Mouse (Mus musculus) induced T-regulatory cell, adult 2 months (primary cell): ENCODE results near the gene Il20.
A peak's percentile ranks its signal among the peaks of the same experiment; 100 is the strongest.

Experiments
- DNase-seq: peaks from one replicate; pipeline ENCODE4 v3.0.0-alpha.2; 2012; ENCODE audit warnings: low read depth

Il20 gene

GRCm38 (mm10) chr1:130911401-130912010, at the start of gene Il20:
TSS of gene Il20 (minus strand) at chr1:130911451.
- DNase-seq = no peak

- no peak for DNase-seq
These were observed 35.7 kb upstream of the Il20 start for GRCm38 (mm10) chr1:130946920-130947319.

GRCm38 (mm10) chr1:130941801-130942200, 30.6 kb upstream of the Il20 start:
- no peak for DNase-seq

GRCm38 (mm10) chr1:130940065-130940687, 28.9 kb upstream of the Il20 start, which contains the start of gene Il19:
TSS of gene Il19 (minus strand) at chr1:130940115.
- no peak for DNase-seq

GRCm38 (mm10) chr1:130938192-130938591, 26.9 kb upstream of the Il20 start:
- DNase-seq = no peak

GRCm38 (mm10) chr1:130937170-130937569, 25.9 kb upstream of the Il20 start:
- DNase-seq = no peak

- DNase-seq = no peak
These were observed 25.1 kb upstream of the Il20 start for GRCm38 (mm10) chr1:130936351-130936750.

- DNase-seq = peak; percentile 45
These were observed 15.2 kb upstream of the Il20 start for GRCm38 (mm10) chr1:130926484-130926883.

- DNase-seq = no peak
These were observed 7.2 kb upstream of the Il20 start for GRCm38 (mm10) chr1:130918323-130918980.

- DNase-seq = peak; percentile 17
These were observed 8.7 kb downstream of the Il20 start for GRCm38 (mm10) chr1:130902505-130902904.

GRCm38 (mm10) chr1:130894468-130894867, 16.8 kb downstream of the Il20 start:
- DNase-seq = no peak

- DNase-seq = no peak
These were observed 17.8 kb downstream of the Il20 start for GRCm38 (mm10) chr1:130893329-130894040.

GRCm38 (mm10) chr1:130892446-130892845, 18.8 kb downstream of the Il20 start:
- no peak for DNase-seq

GRCm38 (mm10) chr1:130887354-130887753, 23.9 kb downstream of the Il20 start, which contains the start of gene Il24:
TSS of gene Il24 (minus strand) at chr1:130887454.
- DNase-seq = no peak

GRCm38 (mm10) chr1:130883146-130883545, 28.1 kb downstream of the Il20 start:
- no peak for DNase-seq

- no peak for DNase-seq
These were observed 31.3 kb downstream of the Il20 start for GRCm38 (mm10) chr1:130879927-130880326.

- DNase-seq = peak; percentile 71
These were observed 33.2 kb downstream of the Il20 start for GRCm38 (mm10) chr1:130877889-130878614.

GRCm38 (mm10) chr1:130876931-130877509, 34.2 kb downstream of the Il20 start:
- peak; percentile 85 for DNase-seq

- peak; percentile 18 for DNase-seq
These were observed 35.3 kb downstream of the Il20 start for GRCm38 (mm10) chr1:130875910-130876309.

- DNase-seq = peak; percentile 64
These were observed 36.1 kb downstream of the Il20 start for GRCm38 (mm10) chr1:130875139-130875538.

- DNase-seq = no peak
These were observed 38.3 kb downstream of the Il20 start for GRCm38 (mm10) chr1:130872912-130873311.
